Mouse (Mus musculus): ENCODE results near the gene Gpd1l.
"Not testable (repeated sequence)": the region's sequence is repeated elsewhere in the genome, so short reads cannot be mapped to it uniquely, and the experiment has no call there.

- TF ChIP-seq CTCF (IDR thresholded peaks at IDR 0.05; ENCODE audit: extremely low read depth, insufficient read length, insufficient replicate concordance, low read depth, low read length); POLR2A (IDR thresholded peaks at IDR 0.05; ENCODE audit: low read depth, low read length): not testable (repeated sequence)
Measured at GRCm38 (mm10) chr9:114966286-114966685, 32.5 kb upstream of the Gpd1l start.
